Mouse (Mus musculus) retina, postnatal 7 days (tissue): ENCODE data around the gene Lamb3.
A peak's percentile ranks its signal among the peaks of the same experiment; 100 is the strongest.

Source experiments
- DNase-seq: peaks from one replicate; pipeline ENCODE4 v3.0.0-alpha.2; 2012; ENCODE audit warnings: low read depth, low spot score

Lamb3 gene

GRCm38 (mm10) chr1:193338363-193338995, 131.0 kb downstream of the Lamb3 start:
- no peak for DNase-seq

- no peak for DNase-seq
Observed at GRCm38 (mm10) chr1:193342198-193342946, 134.9 kb downstream of the Lamb3 start.

GRCm38 (mm10) chr1:193343853-193344252, 136.4 kb downstream of the Lamb3 start:
- DNase-seq, result no peak

- no peak for DNase-seq
Observed at GRCm38 (mm10) chr1:193344976-193345375, 137.5 kb downstream of the Lamb3 start.

GRCm38 (mm10) chr1:193346908-193347307, 139.4 kb downstream of the Lamb3 start:
- no peak for DNase-seq

- DNase-seq, result no peak
Observed at GRCm38 (mm10) chr1:193348261-193348962, 140.9 kb downstream of the Lamb3 start.

- no peak for DNase-seq
Observed at GRCm38 (mm10) chr1:193349702-193350545, 142.4 kb downstream of the Lamb3 start.

- no peak for DNase-seq
Observed at GRCm38 (mm10) chr1:193350546-193350801, 143.0 kb downstream of the Lamb3 start.

- DNase-seq, result no peak
Observed at GRCm38 (mm10) chr1:193351583-193351982, 144.1 kb downstream of the Lamb3 start.

- DNase-seq, result no peak
Observed at GRCm38 (mm10) chr1:193359199-193359598, 151.7 kb downstream of the Lamb3 start.

- DNase-seq, result no peak
Observed at GRCm38 (mm10) chr1:193361181-193361580, 153.7 kb downstream of the Lamb3 start.

GRCm38 (mm10) chr1:193362078-193362477, 154.6 kb downstream of the Lamb3 start:
- no peak for DNase-seq

GRCm38 (mm10) chr1:193363801-193364231, 156.3 kb downstream of the Lamb3 start:
- no peak for DNase-seq

GRCm38 (mm10) chr1:193368055-193368454, 160.6 kb downstream of the Lamb3 start:
- no peak for DNase-seq

GRCm38 (mm10) chr1:193369091-193369490, 161.6 kb downstream of the Lamb3 start:
- no peak for DNase-seq

GRCm38 (mm10) chr1:193370096-193370495, 162.6 kb downstream of the Lamb3 start, which contains the start of gene Camk1g:
TSS of gene Camk1g (minus strand) at chr1:193370298.
- DNase-seq, result peak; percentile 83

- DNase-seq, result no peak
Observed at GRCm38 (mm10) chr1:193373906-193374413, 166.5 kb downstream of the Lamb3 start.

GRCm38 (mm10) chr1:193376478-193377134, 169.1 kb downstream of the Lamb3 start:
- DNase-seq, result peak; percentile 65

GRCm38 (mm10) chr1:193379634-193380033, 172.1 kb downstream of the Lamb3 start:
- DNase-seq, result no peak

- DNase-seq, result no peak
Observed at GRCm38 (mm10) chr1:193380877-193381276, 173.4 kb downstream of the Lamb3 start.
